Mouse (Mus musculus) CH12.LX (cell line): ENCODE data around the gene Asb3. TPM values are rescaled to one million over a fixed set of nuclear protein-coding genes. Genes with fewer than 3 reads are reported as not detected.

ENCODE experiments used
- DNase-seq: peaks from one replicate; pipeline ENCODE4 v3.0.0-alpha.2; 2013; ENCODE audit errors: extremely low read depth
- H3K27ac ChIP-seq: 2 replicates; pipeline ENCODE4 v1.5.1; 2012; ENCODE audit warnings: low read depth, mild to moderate bottlenecking, control low read depth, moderate library complexity; ENCODE audit not compliant: insufficient read depth
- H3K27me3 ChIP-seq: replicated peaks from 2 replicates; pipeline ENCODE3; 2012; ENCODE audit warnings: inconsistent platforms
- H3K36me3 ChIP-seq, 2 experiments: replicated peaks in 1 of 2; 2 replicates each; pipeline versions ENCODE3 to v1.6.1; 2012; ENCODE audit warnings: inconsistent platforms in 1 of 2, low read length in 1 of 2, mild to moderate bottlenecking in 1 of 2, mixed read lengths in 1 of 2, moderate library complexity in 1 of 2; ENCODE audit not compliant: control insufficient read depth in 1 of 2, insufficient read depth in 1 of 2
- H3K4me1 ChIP-seq, 2 experiments: 2 replicates each; pipeline ENCODE4 v1.6.1; 2012; ENCODE audit warnings: inconsistent platforms in 1 of 2, moderate library complexity in 1 of 2; ENCODE audit not compliant: insufficient read depth in 2 of 2, control insufficient read depth in 1 of 2
- H3K4me2 ChIP-seq: 2 replicates; pipeline ENCODE4 v1.6.1; 2012; ENCODE audit warnings: low read depth, mild to moderate bottlenecking, control low read depth; ENCODE audit not compliant: poor library complexity, insufficient read depth, severe bottlenecking
- H3K4me3 ChIP-seq, 3 experiments: fragments of 150-350 bp in 1 of 3; sonication (generic) in 1 of 3; replicated peaks in 1 of 3; 2 replicates each; pipeline versions ENCODE3 to v1.5.1; 2011 to 2012; ENCODE audit warnings: low read depth in 2 of 3, low read length in 2 of 3, mild to moderate bottlenecking in 2 of 3, moderate library complexity in 2 of 3, control low read depth in 1 of 3, improper control_type of control experiment in 1 of 3, inconsistent platforms in 1 of 3, mixed read lengths in 1 of 3; ENCODE audit not compliant: poor library complexity in 1 of 3
- H3K79me2 ChIP-seq: replicated peaks from 2 replicates; pipeline ENCODE4 v1.6.1; 2012; ENCODE audit warnings: mild to moderate bottlenecking, moderate library complexity; ENCODE audit not compliant: control insufficient read depth, poor library complexity, insufficient read depth, severe bottlenecking; ENCODE audit errors: extremely low read depth
- H3K9ac ChIP-seq: 2 replicates; pipeline ENCODE4 v1.6.1; 2012; ENCODE audit warnings: low read depth, mild to moderate bottlenecking, control low read depth, moderate library complexity; ENCODE audit not compliant: insufficient read depth
- H3K9me3 ChIP-seq: replicated peaks from 2 replicates; pipeline ENCODE3; 2012; ENCODE audit warnings: low read length, inconsistent platforms, mixed read lengths
- E2F4 ChIP-seq: IDR thresholded peaks from 2 replicates; pipeline ENCODE4 v1.6.1; 2011; ENCODE audit warnings: low read depth, low read length, improper control_type of control experiment; ENCODE audit not compliant: insufficient replicate concordance
- GABPA ChIP-seq: IDR thresholded peaks from 2 replicates; pipeline ENCODE4 v1.6.1; 2012; ENCODE audit warnings: low read depth, low read length, improper control_type of control experiment, inconsistent platforms; ENCODE audit not compliant: insufficient replicate concordance
- HCFC1 ChIP-seq: IDR thresholded peaks from 2 replicates; pipeline ENCODE4 v1.6.1; 2012; ENCODE audit warnings: low read depth, mild to moderate bottlenecking, inconsistent platforms, low read length, improper control_type of control experiment
- IRF4 ChIP-seq: IDR thresholded peaks from 2 replicates; pipeline ENCODE4 v1.6.1; 2014; ENCODE audit warnings: low read depth, mild to moderate bottlenecking, inconsistent platforms, low read length, improper control_type of control experiment
- MYC ChIP-seq: IDR thresholded peaks from 2 replicates; pipeline ENCODE4 v1.6.1; 2011; ENCODE audit warnings: low read depth, mild to moderate bottlenecking, improper control_type of control experiment, low read length
- RCOR1 ChIP-seq: conservative IDR thresholded peaks from 2 replicates; pipeline ENCODE4 v1.6.1; 2012; ENCODE audit warnings: low read depth, mild to moderate bottlenecking, inconsistent platforms, low read length, improper control_type of control experiment
- TBP ChIP-seq: conservative IDR thresholded peaks from 2 replicates; pipeline ENCODE4 v1.6.1; 2011; ENCODE audit warnings: low read depth, low read length, improper control_type of control experiment
- TCF12 ChIP-seq: IDR thresholded peaks from 2 replicates; pipeline ENCODE4 v1.6.1; 2014; ENCODE audit warnings: low read depth, mild to moderate bottlenecking, inconsistent platforms, low read length, improper control_type of control experiment
- ZKSCAN1 ChIP-seq: IDR thresholded peaks from 2 replicates; pipeline ENCODE4 v1.6.1; 2012; ENCODE audit warnings: low read depth, inconsistent platforms, low read length, improper control_type of control experiment, borderline replicate concordance
- dilution Hi-C: fragments of 300-500 bp; cut with MboI; formaldehyde crosslinking; loops from 2 replicates; pipeline ENCODE4 v1.14.3; 2020; ENCODE audit warnings: low sequenced_read_pairs; ENCODE audit not compliant: extremely low pct_unique_long_range_greater_than_20kb, extremely low pct_ligation_motif_present
- in situ Hi-C: fragments of 300-500 bp; cut with MboI; formaldehyde crosslinking; loops from 3 replicates; pipeline ENCODE4 v1.14.3; 2019; ENCODE audit warnings: low sequenced_read_pairs, low pct_ligation_motif_present, low pct_unique_long_range_greater_than_20kb, mixed read lengths
- polyA plus RNA-seq: library from polyadenylated mRNA; unstranded; fragments of >175 nt; gene quantifications from 2 replicates; pipeline ENCODE4 v1.2.1, GENCODE M21; 2012; ENCODE audit warnings: low read depth; ENCODE audit not compliant: insufficient read length
- total RNA-seq, 2 experiments: library from RNA; depleted of rRNA; stranded (reverse); fragments of 300-350 nt in 1 of 2; fragments of >200 nt in 1 of 2; gene quantifications; 2 replicates each; pipeline ENCODE4 v1.2.3; 2012 to 2014

Gene Asb3
- total and polyA plus RNA-seq, 3 experiments: 12.9 to 35.5 (median 14.1) TPM

DNA sequence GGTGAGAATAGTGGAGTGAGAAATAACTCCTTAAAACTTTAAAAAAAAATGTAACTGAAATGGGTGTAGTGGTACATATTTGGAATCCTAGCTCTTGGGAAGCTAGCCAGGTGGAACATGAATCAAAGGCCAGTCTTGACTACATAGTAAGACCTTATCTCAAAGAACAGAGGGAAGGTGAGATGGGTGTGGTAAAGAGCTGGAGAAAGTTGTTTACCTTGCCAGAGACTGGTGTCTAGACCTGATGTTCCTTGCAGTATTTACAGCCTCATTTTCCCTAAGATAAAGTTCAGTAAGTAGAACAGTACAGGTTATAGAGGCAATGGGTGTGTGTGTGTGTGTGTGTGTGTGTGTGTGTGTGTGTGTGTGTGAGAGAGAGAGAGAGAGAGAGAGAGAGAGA, 12.8 kb upstream of the Asb3 start:
- no peak overlapping the region for H3K4me3 ChIP-seq
- no peak for DNase-seq
- no peaks in the 10 kb centered on the region for H3K4me1 ChIP-seq
- no peak overlapping the region for H3K4me2 ChIP-seq
- no peaks in the 10 kb centered on the region for H3K79me2 ChIP-seq
- dilution Hi-C loops (no loop called here), in situ Hi-C loops (no loop called here)
- no peak overlapping the region for H3K27ac ChIP-seq
- no peak overlapping the region for H3K9ac ChIP-seq
- no peaks in the 10 kb centered on the region for H3K27me3 ChIP-seq
- H3K9me3 ChIP-seq: no peaks in the 10 kb centered on the region
- TF ChIP-seq GABPA (no peak), IRF4 (no peak)
- peaks cover 11 to 49% of the 10 kb centered on the region in 2 experiments for H3K36me3 ChIP-seq

DNA sequence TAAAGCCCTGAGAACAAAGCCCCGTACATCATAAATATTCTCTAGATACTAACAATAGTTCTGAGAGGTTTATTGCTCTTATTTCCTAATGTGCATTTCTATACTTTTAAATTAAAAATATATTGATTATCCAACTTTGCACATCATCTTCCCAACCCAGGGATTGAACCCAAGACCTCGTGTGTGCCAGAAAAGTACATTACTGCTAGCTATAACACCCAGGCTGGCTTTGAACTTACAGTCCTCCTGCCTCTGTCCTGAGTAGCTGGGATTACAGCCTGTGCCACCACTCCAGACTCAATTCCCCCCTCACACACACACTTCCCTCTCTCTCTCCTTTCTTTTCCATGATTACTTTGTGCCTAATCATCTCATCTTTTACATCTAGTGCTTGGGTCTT, 2.9 kb downstream of the Asb3 start:
- no peak overlapping the region for H3K4me2 ChIP-seq
- no peak overlapping the region for H3K4me3 ChIP-seq
- H3K36me3 ChIP-seq: peaks cover 0 to 4% of the 10 kb centered on the region in 2 experiments
- no peaks in the 10 kb centered on the region for H3K4me1 ChIP-seq
- H3K9ac ChIP-seq: no peak overlapping the region
- in situ Hi-C loops: no loop called here
- H3K9me3 ChIP-seq: no peaks in the 10 kb centered on the region
- H3K27ac ChIP-seq: no peak overlapping the region
- H3K79me2 ChIP-seq: no peaks in the 10 kb centered on the region
- dilution Hi-C loops: no loop called here
- H3K27me3 ChIP-seq: no peaks in the 10 kb centered on the region
- no peak for DNase-seq
- TF ChIP-seq TBP: no peak
- TF ChIP-seq TCF12: no peak
- no peak for TF ChIP-seq E2F4
- no peak for TF ChIP-seq ZKSCAN1
- TF ChIP-seq RCOR1: no peak
- no peak for TF ChIP-seq GABPA
- TF ChIP-seq HCFC1: no peak

DNA sequence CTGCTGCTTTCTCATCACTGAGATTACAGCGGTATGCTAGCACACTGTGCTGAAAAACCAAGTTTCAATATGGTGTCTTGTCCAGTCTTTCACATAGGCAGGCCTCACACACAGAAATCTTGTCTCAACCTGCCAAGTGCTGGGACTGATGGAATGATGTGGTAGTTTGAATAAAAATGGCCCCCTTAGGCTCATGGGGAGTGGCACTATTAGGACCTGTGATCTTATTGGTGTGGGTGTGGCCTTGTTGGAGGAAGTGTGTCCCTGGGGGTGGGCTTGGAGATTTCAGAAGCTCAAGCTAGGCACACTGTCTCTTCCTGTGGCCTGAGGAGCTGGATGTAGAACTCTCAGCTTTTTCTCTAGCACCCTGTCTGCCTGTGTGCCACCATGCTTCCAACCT, 11.0 kb downstream of the Asb3 start:
- Histone ChIP-seq H3K36me3 (no peaks in the 10 kb centered on the region), H3K27ac (no peak overlapping the region), H3K9me3 (no peaks in the 10 kb centered on the region), H3K79me2 (no peaks in the 10 kb centered on the region), H3K4me3 (no peak overlapping the region), H3K9ac (no peak overlapping the region), H3K27me3 (no peaks in the 10 kb centered on the region), H3K4me1 (peaks cover 0 to 10% of the 10 kb centered on the region in 2 experiments; a peak in 2 of 4 replicates), H3K4me2 (no peak overlapping the region)
- in situ Hi-C loops: no loop called here
- no peak for TF ChIP-seq MYC
- dilution Hi-C loops: no loop called here
- DNase-seq: peak; percentile 35
